Mouse (Mus musculus) liver, embryonic 12.5 days (tissue): ENCODE data around the gene Scel. TPM values are rescaled to one million over a fixed set of nuclear protein-coding genes. Genes with fewer than 3 reads are reported as not detected.
A peak's percentile ranks its signal among the peaks of the same experiment; 100 is the strongest.

Experiments
- ATAC-seq: fragments of 200-750 bp; cut with Nextera tagmentation; 2 replicates; pipeline ENCODE4 v1.8.0; 2017; ENCODE audit warnings: moderate number of reproducible peaks, mild to moderate bottlenecking, moderate library complexity
- H3K27ac ChIP-seq: fragments of 300-500 bp; sonication (generic); 2 replicates; pipeline ENCODE4 v1.5.1; 2016; ENCODE audit warnings: mild to moderate bottlenecking
- H3K27me3 ChIP-seq: fragments of 300-500 bp; sonication (generic); replicated peaks from 2 replicates; pipeline ENCODE4 v1.6.1; 2016; ENCODE audit warnings: mild to moderate bottlenecking, moderate library complexity
- H3K36me3 ChIP-seq: fragments of 300-500 bp; sonication (generic); 2 replicates; pipeline ENCODE4 v1.6.1; 2016; ENCODE audit warnings: mild to moderate bottlenecking, moderate library complexity
- H3K4me1 ChIP-seq: fragments of 300-500 bp; sonication (generic); 2 replicates; pipeline ENCODE4 v1.6.1; 2016
- H3K4me2 ChIP-seq: fragments of 300-500 bp; sonication (generic); 2 replicates; pipeline ENCODE4 v1.6.1; 2016; ENCODE audit warnings: mild to moderate bottlenecking, moderate library complexity
- H3K4me3 ChIP-seq: fragments of 300-500 bp; sonication (generic); 2 replicates; pipeline ENCODE4 v1.5.1; 2016; ENCODE audit warnings: mild to moderate bottlenecking, moderate library complexity
- H3K9ac ChIP-seq: fragments of 300-500 bp; sonication (generic); 2 replicates; pipeline ENCODE4 v1.6.1; 2016; ENCODE audit warnings: mild to moderate bottlenecking, moderate library complexity
- H3K9me3 ChIP-seq: fragments of 300-500 bp; sonication (generic); replicated peaks from 2 replicates; pipeline ENCODE4 v1.6.1; 2016; ENCODE audit warnings: mild to moderate bottlenecking, moderate library complexity
- WGBS: fragments of 180-500 bp; shearing (Covaris S2); methylation state at CpG from one replicate; pipeline ENCODE4 v1.1.7; 2016; ENCODE audit not compliant: insufficient replicate concordance; 5-methylcytosine and 5-hydroxymethylcytosine counted together
- polyA plus RNA-seq: library from polyadenylated mRNA; unstranded; fragments of >200 nt; fragmentation: Nextera tagmentation; extraction: Ambion mirVana; gene quantifications from 2 replicates; pipeline ENCODE4 v1.2.1, GENCODE M21; 2016

The Scel gene
- polyA plus RNA-seq, 1 experiment from 2014 or later: 0.17 TPM

DNA sequence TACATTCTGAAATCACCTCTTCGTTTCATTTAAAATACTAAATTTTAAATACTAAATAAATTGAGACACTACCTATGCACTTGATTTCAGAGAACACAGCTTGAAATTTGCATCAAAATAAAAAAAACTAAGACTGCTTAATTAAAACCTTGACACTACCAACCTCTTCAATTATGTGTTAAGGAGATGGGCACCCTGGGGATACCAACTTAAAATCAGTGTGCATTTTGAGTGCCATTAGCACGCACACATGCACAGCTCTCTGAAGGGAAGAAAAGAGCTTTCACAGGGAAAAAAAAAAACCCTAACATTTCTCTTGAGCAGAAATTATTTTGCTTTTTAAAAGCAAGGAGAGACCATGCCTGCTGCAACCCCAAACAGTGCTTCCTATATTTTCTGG is 134.8 kb downstream of the Scel start:
- H3K4me3 ChIP-seq: no peak overlapping the region
- no peak overlapping the region for H3K4me2 ChIP-seq
- H3K27ac ChIP-seq: no peak overlapping the region
- no peak overlapping the region for H3K9ac ChIP-seq
- no peaks in the 10 kb centered on the region for H3K36me3 ChIP-seq
- WGBS: 68% methylated on average over 2 of the region's 2 CpGs
- H3K4me1 ChIP-seq: peaks cover 15% of the 10 kb centered on the region; the same call in 1 of the 2 replicates
- H3K27me3 ChIP-seq: peaks cover 42% of the 10 kb centered on the region
- ATAC-seq: no peak
- no peaks in the 10 kb centered on the region for H3K9me3 ChIP-seq

DNA sequence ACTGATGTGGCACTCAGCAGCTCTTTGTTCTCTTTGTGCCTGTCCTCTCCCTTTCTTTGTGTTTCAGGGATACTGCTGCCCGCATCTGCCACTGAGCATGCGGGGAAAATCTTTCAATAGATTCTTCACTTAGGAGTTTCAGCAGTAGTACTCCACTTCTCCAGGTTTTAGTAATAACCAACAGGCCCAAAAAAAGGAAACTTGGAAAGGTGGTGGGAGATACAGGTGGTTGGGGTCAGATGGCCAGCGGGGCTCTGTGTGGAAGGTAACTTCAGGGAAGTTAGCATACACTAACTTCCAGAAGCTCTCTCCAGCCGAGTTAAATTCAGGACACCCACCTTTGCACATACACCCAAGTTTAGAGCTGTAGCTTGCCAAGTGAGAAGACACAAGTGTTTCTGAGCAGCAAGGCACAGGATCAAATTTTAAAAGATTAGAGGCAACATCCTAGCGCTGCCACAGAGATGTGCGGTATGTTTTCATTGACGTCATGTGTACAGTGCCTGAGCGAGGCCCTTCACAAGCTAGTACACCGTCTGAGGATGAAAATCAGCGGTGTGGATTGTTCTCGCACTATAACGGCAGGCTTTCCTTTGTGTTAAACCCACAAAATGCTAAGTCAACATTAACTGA is 135.6 kb downstream of the Scel start:
- Histone ChIP-seq H3K9me3 (no peaks in the 10 kb centered on the region), H3K36me3 (no peaks in the 10 kb centered on the region), H3K9ac (no peak overlapping the region), H3K4me3 (no peak overlapping the region), H3K4me1 (peaks cover 15% of the 10 kb centered on the region; the same call in 1 of the 2 replicates), H3K27ac (no peak overlapping the region), H3K27me3 (peaks cover 42% of the 10 kb centered on the region), H3K4me2 (no peak overlapping the region)
- no peak for ATAC-seq
- WGBS: 47% methylated on average over 12 of the region's 12 CpGs

- Histone ChIP-seq H3K4me1 (peaks cover 15% of the 10 kb centered on the region; the same call in 1 of the 2 replicates), H3K4me3 (no peak overlapping the region), H3K27ac (no peak overlapping the region), H3K4me2 (no peak overlapping the region), H3K9ac (no peak overlapping the region), H3K36me3 (no peaks in the 10 kb centered on the region), H3K9me3 (no peaks in the 10 kb centered on the region), H3K27me3 (peaks cover 42% of the 10 kb centered on the region)
- WGBS: 52% methylated on average over 4 of the region's 4 CpGs
- ATAC-seq: no peak
Observed at GRCm38 (mm10) chr14:103649302-103649701, 136.2 kb downstream of the Scel start.

DNA sequence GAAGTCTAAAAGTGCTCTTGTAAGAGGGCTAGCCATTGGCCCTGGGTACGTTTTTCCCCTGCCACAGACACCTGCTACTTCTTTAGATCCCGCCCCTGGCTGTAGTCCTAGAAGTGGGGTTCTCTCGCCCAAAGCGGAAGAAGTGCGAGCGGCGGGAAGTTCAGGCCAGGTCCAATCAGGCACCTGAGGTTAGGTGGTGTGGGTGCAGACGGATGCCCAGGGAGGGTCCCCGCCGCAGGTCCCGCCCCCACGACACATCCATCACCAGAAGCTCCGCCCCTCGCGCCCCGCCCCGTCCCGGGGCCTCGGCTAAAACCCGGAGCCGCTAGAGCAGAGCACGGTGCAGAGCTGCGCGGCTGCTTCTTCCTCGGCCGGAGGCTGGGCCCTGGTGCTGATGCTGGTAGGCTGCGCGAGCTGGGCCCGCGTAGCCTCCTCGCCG is 136.8 kb downstream of the Scel start, which contains the start of gene Slain1:
TSS of gene Slain1 (plus strand) at position 333 of the 439 bp plus-strand sequence.
- no peaks in the 10 kb centered on the region for H3K9me3 ChIP-seq
- H3K9ac ChIP-seq: peak within 1 kb of the TSS; percentile 53
- H3K4me2 ChIP-seq: peak within 1 kb of the TSS; percentile 97
- WGBS: 2% methylated on average over 32 of the region's 32 CpGs
- peak within 1 kb of the TSS; percentile 67 for H3K4me3 ChIP-seq
- H3K36me3 ChIP-seq: no peaks in the 10 kb centered on the region
- peak; percentile 89 for ATAC-seq
- peaks cover 42% of the 10 kb centered on the region for H3K27me3 ChIP-seq
- H3K4me1 ChIP-seq: peaks cover 15% of the 10 kb centered on the region; the same call in 1 of the 2 replicates
- no peak within 1 kb of the TSS for H3K27ac ChIP-seq

GRCm38 (mm10) chr14:103650413-103651101 is 137.4 kb downstream of the Scel start:
- peak overlapping the region; percentile 53 for H3K9ac ChIP-seq
- WGBS: under 1% methylated on average over 56 of the region's 67 CpGs

GRCm38 (mm10) chr14:103651106-103651505 is 138.0 kb downstream of the Scel start:
- 0 out of 2 replicates have a peak overlapping the region, but pooled peaks have one; percentile 53 for H3K9ac ChIP-seq

More at GRCm38 (mm10) chr14:103650413-103651101, 137.4 kb downstream of the Scel start:
- H3K27me3 ChIP-seq: peaks cover 42% of the 10 kb centered on the region
- H3K4me3 ChIP-seq: peak overlapping the region; percentile 67
- no peaks in the 10 kb centered on the region for H3K36me3 ChIP-seq
- peaks cover 15% of the 10 kb centered on the region; the same call in 1 of the 2 replicates for H3K4me1 ChIP-seq
- H3K4me2 ChIP-seq: peak overlapping the region; percentile 97
- ATAC-seq: peak; percentile 54
- H3K27ac ChIP-seq: no peak overlapping the region
- H3K9me3 ChIP-seq: no peaks in the 10 kb centered on the region

DNA sequence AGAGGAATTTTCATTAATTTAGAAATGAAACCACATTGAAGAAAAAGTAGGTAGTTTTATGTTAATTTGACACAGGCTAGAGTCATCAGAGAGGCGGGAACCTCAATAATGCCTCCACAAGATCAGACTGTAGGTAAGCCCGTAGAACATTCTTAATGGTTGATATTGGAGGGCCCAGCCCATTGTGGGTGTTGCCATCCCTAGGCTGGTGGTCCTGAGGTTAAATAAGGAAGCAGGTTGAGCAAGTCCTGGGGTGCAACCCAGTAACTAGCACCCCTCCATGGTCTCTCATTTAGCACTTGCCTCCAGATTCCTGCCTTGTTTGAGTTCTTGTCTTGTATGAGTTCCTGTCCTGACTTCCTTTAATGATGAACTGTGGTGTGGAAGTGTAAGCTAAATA is 138.4 kb downstream of the Scel start:
- WGBS: 61% methylated on average over 2 of the region's 2 CpGs
- H3K9ac ChIP-seq: no peak overlapping the region
- no peaks in the 10 kb centered on the region for H3K9me3 ChIP-seq
- peak overlapping the region; percentile 97; the same call in 1 of the 2 replicates for H3K4me2 ChIP-seq
- H3K36me3 ChIP-seq: no peaks in the 10 kb centered on the region
- no peak overlapping the region for H3K4me3 ChIP-seq
- peaks cover 15% of the 10 kb centered on the region; the same call in 1 of the 2 replicates for H3K4me1 ChIP-seq
- H3K27me3 ChIP-seq: peaks cover 42% of the 10 kb centered on the region
- H3K27ac ChIP-seq: no peak overlapping the region
- no peak for ATAC-seq

More at GRCm38 (mm10) chr14:103651106-103651505, 138.0 kb downstream of the Scel start:
- H3K9me3 ChIP-seq: no peaks in the 10 kb centered on the region
- H3K36me3 ChIP-seq: no peaks in the 10 kb centered on the region
- no peak overlapping the region for H3K27ac ChIP-seq
- H3K27me3 ChIP-seq: peaks cover 42% of the 10 kb centered on the region
- H3K4me1 ChIP-seq: peaks cover 15% of the 10 kb centered on the region; the same call in 1 of the 2 replicates
- 9% methylated on average over 11 of the region's 11 CpGs for WGBS
- no peak for ATAC-seq
- H3K4me2 ChIP-seq: peak overlapping the region; percentile 97
- H3K4me3 ChIP-seq: peak overlapping the region; percentile 67

- WGBS: 62% methylated on average over 5 of the region's 5 CpGs
- Histone ChIP-seq H3K4me1 (peaks cover 15% of the 10 kb centered on the region; the same call in 1 of the 2 replicates), H3K27me3 (peaks cover 42% of the 10 kb centered on the region), H3K9me3 (no peaks in the 10 kb centered on the region), H3K4me3 (no peak overlapping the region), H3K9ac (no peak overlapping the region), H3K4me2 (no peak overlapping the region), H3K36me3 (no peaks in the 10 kb centered on the region), H3K27ac (no peak overlapping the region)
- ATAC-seq: no peak
Observed at GRCm38 (mm10) chr14:103652524-103652923, 139.4 kb downstream of the Scel start.

DNA sequence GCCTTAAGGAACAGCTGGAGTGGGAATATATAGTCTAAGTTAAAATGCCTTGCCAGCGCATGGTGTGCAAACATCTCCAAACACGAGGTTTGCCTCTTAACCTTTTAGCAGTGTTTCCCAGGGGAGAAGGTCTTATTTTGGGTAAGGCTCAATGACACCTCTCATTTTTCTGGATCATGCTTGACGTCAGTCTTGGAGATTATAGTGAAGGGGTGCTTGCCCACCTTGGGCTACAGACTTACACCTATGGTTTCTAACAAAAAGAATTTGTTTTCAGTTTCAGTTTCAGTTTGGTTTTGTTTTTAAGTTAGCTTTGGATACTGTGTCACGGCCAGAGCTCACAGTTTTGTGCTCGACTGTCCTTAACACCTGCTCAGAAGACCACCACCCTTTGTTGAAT is 140.7 kb downstream of the Scel start:
- no peak overlapping the region for H3K4me2 ChIP-seq
- H3K27me3 ChIP-seq: peaks cover 38% of the 10 kb centered on the region

GRCm38 (mm10) chr14:103655448-103655847 is 142.3 kb downstream of the Scel start:
- 68% methylated on average over 5 of the region's 5 CpGs for WGBS
- H3K27me3 ChIP-seq: peaks cover 21% of the 10 kb centered on the region
- no peak overlapping the region for H3K9ac ChIP-seq
- H3K36me3 ChIP-seq: no peaks in the 10 kb centered on the region
- H3K4me2 ChIP-seq: no peak overlapping the region
- no peaks in the 10 kb centered on the region for H3K9me3 ChIP-seq
- ATAC-seq: no peak
- no peak overlapping the region for H3K27ac ChIP-seq
- H3K4me3 ChIP-seq: no peak overlapping the region
- H3K4me1 ChIP-seq: peaks cover 8% of the 10 kb centered on the region; the same call in 1 of the 2 replicates

More for the DNA sequence above, 140.7 kb downstream of the Scel start:
- ATAC-seq: no peak
- H3K4me3 ChIP-seq: no peak overlapping the region
- no peaks in the 10 kb centered on the region for H3K9me3 ChIP-seq
- peaks cover 15% of the 10 kb centered on the region; the same call in 1 of the 2 replicates for H3K4me1 ChIP-seq
- no peak overlapping the region for H3K9ac ChIP-seq
- no peak overlapping the region for H3K27ac ChIP-seq
- H3K36me3 ChIP-seq: no peaks in the 10 kb centered on the region
- WGBS: 49% methylated on average over 5 of the region's 5 CpGs

DNA sequence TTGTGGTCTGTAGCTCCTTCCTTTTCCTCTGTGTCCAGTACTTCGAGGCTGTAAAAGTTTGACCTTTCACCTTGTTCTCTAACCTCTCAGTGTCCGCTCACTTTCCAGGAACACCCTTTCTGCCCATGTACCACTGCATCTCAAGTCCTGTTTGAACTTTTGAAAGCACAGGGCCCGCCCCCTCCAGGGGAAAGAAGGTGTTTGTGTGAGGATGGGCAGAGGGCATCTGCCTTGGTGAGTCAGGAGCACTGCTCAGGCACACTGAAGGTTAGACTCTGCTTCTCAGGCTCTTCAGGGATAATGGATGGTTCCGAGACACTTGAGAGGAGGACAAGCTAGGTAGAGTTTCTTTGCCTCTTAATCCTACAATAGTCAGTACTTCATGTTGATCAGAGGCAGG is 144.7 kb downstream of the Scel start:
- no peaks in the 10 kb centered on the region for H3K4me1 ChIP-seq

More for the DNA sequence above, 144.7 kb downstream of the Scel start:
- ATAC-seq: no peak
- Histone ChIP-seq H3K9ac (no peak overlapping the region), H3K27ac (no peak overlapping the region), H3K27me3 (no peaks in the 10 kb centered on the region), H3K4me3 (no peak overlapping the region), H3K4me2 (no peak overlapping the region), H3K9me3 (no peaks in the 10 kb centered on the region), H3K36me3 (no peaks in the 10 kb centered on the region)
- WGBS: 49% methylated on average over 4 of the region's 4 CpGs
